Mouse (Mus musculus) limb, embryonic 14.5 days (tissue): ENCODE results near the gene Nubp2. TPM values are rescaled to one million over a fixed set of nuclear protein-coding genes. Genes with fewer than 3 reads are reported as not detected.

Experiments
- ATAC-seq: fragments of 200-750 bp; cut with Nextera tagmentation; 2 replicates; pipeline ENCODE4 v1.8.0; 2017; ENCODE audit warnings: low read depth, moderate number of reproducible peaks, moderate TSS enrichment; ENCODE audit not compliant: low FRiP score
- DNase-seq: peaks from one replicate; pipeline ENCODE4 v3.0.0-alpha.2; 2015; ENCODE audit warnings: low spot score
- H3K27ac ChIP-seq: fragments of 300-500 bp; sonication (generic); replicated peaks from 2 replicates; pipeline ENCODE4 v1.5.1; 2014; ENCODE audit warnings: low read depth, mild to moderate bottlenecking, low read length, moderate library complexity, mixed read lengths
- H3K27me3 ChIP-seq: fragments of 300-500 bp; sonication (generic); 2 replicates; pipeline ENCODE4 v1.6.1; 2014; ENCODE audit warnings: low read length, mixed read lengths; ENCODE audit not compliant: control insufficient read depth, insufficient read depth
- H3K36me3 ChIP-seq: fragments of 300-500 bp; sonication (generic); 2 replicates; pipeline ENCODE4 v1.6.1; 2014; ENCODE audit warnings: mild to moderate bottlenecking, low read length, moderate library complexity, mixed read lengths; ENCODE audit not compliant: control insufficient read depth, insufficient read depth
- H3K4me1 ChIP-seq: fragments of 300-500 bp; sonication (generic); 2 replicates; pipeline ENCODE4 v1.6.1; 2014; ENCODE audit warnings: antibody characterized with exemption, low read length, mixed read lengths; ENCODE audit not compliant: control insufficient read depth, insufficient read depth
- H3K4me2 ChIP-seq: fragments of 300-500 bp; sonication (generic); replicated peaks from 2 replicates; pipeline ENCODE4 v1.6.1; 2014; ENCODE audit warnings: low read depth, mild to moderate bottlenecking, low read length, moderate library complexity; ENCODE audit not compliant: severe bottlenecking
- H3K4me3 ChIP-seq: fragments of 300-500 bp; sonication (generic); replicated peaks from 2 replicates; pipeline ENCODE4 v1.5.1; 2014; ENCODE audit warnings: low read length
- H3K9ac ChIP-seq: fragments of 300-500 bp; sonication (generic); 2 replicates; pipeline ENCODE4 v1.6.1; 2014; ENCODE audit warnings: mild to moderate bottlenecking, low read depth, low read length, moderate library complexity; ENCODE audit not compliant: severe bottlenecking
- H3K9me3 ChIP-seq: fragments of 300-500 bp; sonication (generic); 2 replicates; pipeline ENCODE4 v1.6.1; 2016; ENCODE audit warnings: low read length; ENCODE audit not compliant: control insufficient read depth
- POLR2A ChIP-seq: fragments of 200-500 bp; IDR thresholded peaks from 2 replicates; pipeline ENCODE4 v1.8.0; 2012; ENCODE audit warnings: inconsistent platforms, mild to moderate bottlenecking, moderate library complexity, borderline replicate concordance; ENCODE audit not compliant: insufficient read depth, insufficient read length; ENCODE audit errors: extremely low read depth
- WGBS: fragments of 180-500 bp; shearing (Covaris S2); extraction: QIAGEN DNeasy Blood & Tissue Kit; methylation state at CpG from one replicate; pipeline ENCODE4 v1.1.7; 2014; 5-methylcytosine and 5-hydroxymethylcytosine counted together
- polyA plus RNA-seq, 2 experiments: library from polyadenylated mRNA; depleted of rRNA in 1 of 2; stranded (reverse) in 1 of 2; unstranded in 1 of 2; fragments of >200 nt; fragmentation: Nextera tagmentation in 1 of 2; extraction: Ambion mirVana in 1 of 2; gene quantifications; 2 replicates each; pipeline versions ENCODE4 v1.2.1 to v1.2.3; 2012 to 2014

The Nubp2 gene
- polyA plus RNA-seq, 2 experiments = 27.4 to 54.0 TPM

GRCm38 (mm10) chr17:24896993-24897269 lies 10.8 kb upstream of the Nubp2 start:
- H3K27ac ChIP-seq = no peak overlapping the region
- H3K4me3 ChIP-seq = peak overlapping the region; percentile 70
- ATAC-seq (no peak), DNase-seq (no peak)
- peaks cover 72% of the 10 kb centered on the region for H3K36me3 ChIP-seq
- 47% methylated on average over 11 of the region's 11 CpGs for WGBS
- no peak for TF ChIP-seq POLR2A
- H3K4me1 ChIP-seq = peaks cover 22% of the 10 kb centered on the region
- H3K27me3 ChIP-seq = no peaks in the 10 kb centered on the region
- H3K9ac ChIP-seq = peak overlapping the region; percentile 68
- peak overlapping the region; percentile 98 for H3K4me2 ChIP-seq
- H3K9me3 ChIP-seq = no peaks in the 10 kb centered on the region

GRCm38 (mm10) chr17:24896241-24896992 lies 10.3 kb upstream of the Nubp2 start, which contains the start of gene Nme3:
TSS of gene Nme3 (plus strand) at chr17:24896500.
- Histone ChIP-seq H3K27ac (peak within 1 kb of the TSS; percentile 68), H3K4me2 (peak within 1 kb of the TSS; percentile 98), H3K36me3 (peaks cover 72% of the 10 kb centered on the region), H3K4me3 (peak within 1 kb of the TSS; percentile 70), H3K4me1 (peaks cover 22% of the 10 kb centered on the region), H3K9ac (peak within 1 kb of the TSS; percentile 86), H3K9me3 (no peaks in the 10 kb centered on the region), H3K27me3 (no peaks in the 10 kb centered on the region)
- no peak for TF ChIP-seq POLR2A
- DNase-seq (peak; percentile 63), ATAC-seq (peak; percentile 46)
- 5% methylated on average over 46 of the region's 50 CpGs for WGBS

- Histone ChIP-seq H3K4me3 (peak overlapping the region; percentile 70), H3K27ac (peak overlapping the region; percentile 68), H3K9me3 (no peaks in the 10 kb centered on the region), H3K36me3 (peaks cover 72% of the 10 kb centered on the region), H3K4me1 (peaks cover 22% of the 10 kb centered on the region), H3K27me3 (no peaks in the 10 kb centered on the region), H3K9ac (peak overlapping the region; percentile 86), H3K4me2 (peak overlapping the region; percentile 98)
- WGBS = 13% methylated on average over 23 of the region's 23 CpGs
- TF ChIP-seq POLR2A = no peak
- no peak for DNase-seq
- ATAC-seq = no peak
Observed at GRCm38 (mm10) chr17:24895571-24896240, 9.6 kb upstream of the Nubp2 start.

GRCm38 (mm10) chr17:24894995-24895547 lies 8.9 kb upstream of the Nubp2 start, which contains the start of the genes Eme2 and Mrps34:
TSS of gene Eme2 (minus strand) at chr17:24895087.
TSS of gene Mrps34 (plus strand) at chr17:24895116.
- peak within 1 kb of the TSS; percentile 86 for H3K9ac ChIP-seq

More at GRCm38 (mm10) chr17:24894995-24895547, 8.9 kb upstream of the Nubp2 start, which contains the start of the genes Eme2 and Mrps34:
- WGBS = under 1% methylated on average over 52 of the region's 62 CpGs
- Histone ChIP-seq H3K4me3 (peak within 1 kb of the TSS; percentile 70), H3K4me1 (peaks cover 22% of the 10 kb centered on the region), H3K27me3 (no peaks in the 10 kb centered on the region), H3K36me3 (peaks cover 72% of the 10 kb centered on the region), H3K9me3 (no peaks in the 10 kb centered on the region), H3K27ac (peak within 1 kb of the TSS; percentile 68), H3K4me2 (peak within 1 kb of the TSS; percentile 98)
- DNase-seq (peak; percentile 83), ATAC-seq (peak; percentile 79)
- no peak for TF ChIP-seq POLR2A
